Mouse (Mus musculus) bone marrow macrophage, adult 2 months (primary cell): Measurements from ENCODE around the gene Vsnl1.

Source experiments
- CTCF ChIP-seq: IDR thresholded peaks from 2 replicates; pipeline ENCODE4 v1.5.1; 2012; ENCODE audit warnings: low read depth, mild to moderate bottlenecking, low read length, moderate library complexity
- POLR2A ChIP-seq: IDR thresholded peaks from 2 replicates; pipeline ENCODE4 v1.6.1; 2012; ENCODE audit warnings: mild to moderate bottlenecking, low read depth, low read length, borderline replicate concordance

DNA sequence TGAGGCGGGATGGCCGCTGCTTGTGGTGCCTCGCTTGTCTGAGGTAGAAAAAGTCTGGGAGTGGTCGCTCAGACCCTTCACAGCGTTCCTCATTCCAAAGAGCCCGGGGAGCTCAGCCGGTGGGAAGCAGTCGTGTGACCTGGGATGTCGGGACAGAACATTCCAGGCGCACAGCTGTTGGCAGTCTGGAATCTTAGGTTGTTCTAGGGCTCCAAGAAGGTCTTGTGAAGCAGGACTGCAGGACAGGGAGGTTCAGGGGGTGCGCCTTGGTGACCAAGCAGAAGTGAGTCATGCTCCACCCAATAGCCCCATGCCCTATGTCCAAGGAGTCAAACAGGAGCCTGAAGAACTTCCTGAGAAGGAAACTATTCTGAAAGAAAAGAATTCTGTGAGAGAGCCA lies 19.8 kb upstream of the Vsnl1 start:
- no peak for TF ChIP-seq POLR2A
- no peak for TF ChIP-seq CTCF
